Mouse (Mus musculus) spleen, postnatal 36 days (tissue): ENCODE data around the gene Ube2h.

Experiments
- DNase-seq, 2 experiments: peaks; one replicate each; pipeline ENCODE4 v3.0.0; 2022; ENCODE audit warnings: low spot score in 2 of 2, mixed read lengths in 1 of 2

Ube2h gene

DNA sequence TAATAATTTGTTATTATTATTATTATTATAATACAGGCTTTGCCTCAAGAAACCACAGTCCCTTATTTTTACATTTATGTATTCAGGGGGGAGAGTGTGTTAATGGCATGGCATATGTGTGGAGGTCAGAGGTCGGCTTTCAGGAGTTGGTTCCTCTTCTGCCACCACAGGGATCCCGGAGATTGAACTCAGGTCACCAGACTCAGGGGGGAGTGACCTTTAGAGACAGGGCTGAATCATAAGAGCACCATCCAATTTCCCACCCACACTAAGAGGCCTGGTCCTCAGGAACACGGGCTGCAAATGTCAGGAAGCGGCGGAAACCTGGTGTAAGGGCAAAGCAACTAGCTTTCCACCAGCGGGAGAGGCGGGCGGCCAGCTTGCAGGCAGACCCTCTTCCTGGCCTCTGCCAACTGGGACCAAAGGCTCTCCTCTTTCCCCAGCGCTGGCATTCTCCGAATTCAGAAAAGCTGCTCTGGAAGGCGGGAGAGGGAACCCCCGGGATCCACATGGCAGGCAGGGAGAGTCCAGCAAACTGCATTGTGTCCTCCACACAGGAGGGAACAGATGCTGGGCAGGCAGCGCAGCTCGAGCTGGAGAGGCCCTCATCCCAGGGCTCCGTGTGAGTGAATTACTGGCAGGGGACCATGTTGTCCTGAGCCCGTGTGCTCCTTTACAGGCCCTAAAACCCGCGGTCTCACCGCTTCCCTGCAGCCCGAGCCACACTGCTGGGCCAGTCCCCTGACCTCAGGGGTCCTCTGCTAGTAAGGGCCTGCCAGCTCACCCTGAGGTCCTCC, 99.8 kb downstream of the Ube2h start:
- no peak for DNase-seq

DNA sequence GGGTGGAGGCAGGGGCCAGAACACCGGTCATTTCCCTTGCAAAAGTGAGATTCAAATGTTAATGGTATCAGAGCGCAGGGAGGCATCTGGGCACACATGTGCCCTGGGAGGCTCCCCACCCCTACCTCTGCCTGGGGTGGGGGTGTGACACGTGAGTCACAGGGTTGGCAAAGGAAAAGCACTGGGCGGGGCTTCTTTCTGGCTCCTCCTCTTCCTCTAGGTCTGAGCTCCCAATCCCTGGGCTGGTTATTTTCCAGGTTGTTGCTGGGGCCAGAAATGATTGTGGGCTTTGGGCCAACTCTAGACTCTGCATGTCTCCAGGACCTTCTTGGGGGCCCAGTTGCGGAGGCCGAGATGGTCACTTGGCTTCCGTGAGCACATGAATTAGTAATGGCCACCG, 108.2 kb downstream of the Ube2h start:
- DNase-seq = no peak

DNA sequence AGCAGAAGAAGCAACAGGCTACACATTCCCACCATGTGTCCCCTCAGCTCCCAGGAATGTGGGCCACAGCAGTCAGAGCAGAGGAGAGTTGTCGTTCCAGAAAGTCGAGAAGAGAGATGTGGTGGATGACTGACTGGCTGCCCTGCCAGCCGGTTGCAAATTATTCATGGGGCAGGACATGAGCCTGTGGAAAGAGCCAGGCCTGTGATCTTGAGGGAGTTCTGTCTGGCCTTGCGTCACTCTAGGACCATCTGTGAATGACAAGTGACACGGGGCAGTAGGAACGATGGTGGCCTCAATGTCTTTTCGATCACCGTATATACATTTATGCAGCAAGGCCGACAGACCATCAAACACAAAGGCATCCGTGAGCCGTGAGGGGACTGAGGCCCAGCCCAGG, 108.7 kb downstream of the Ube2h start:
- no peak for DNase-seq

- no peak for DNase-seq
Measured at GRCm38 (mm10) chr6:30183624-30184023, 120.7 kb downstream of the Ube2h start.

DNA sequence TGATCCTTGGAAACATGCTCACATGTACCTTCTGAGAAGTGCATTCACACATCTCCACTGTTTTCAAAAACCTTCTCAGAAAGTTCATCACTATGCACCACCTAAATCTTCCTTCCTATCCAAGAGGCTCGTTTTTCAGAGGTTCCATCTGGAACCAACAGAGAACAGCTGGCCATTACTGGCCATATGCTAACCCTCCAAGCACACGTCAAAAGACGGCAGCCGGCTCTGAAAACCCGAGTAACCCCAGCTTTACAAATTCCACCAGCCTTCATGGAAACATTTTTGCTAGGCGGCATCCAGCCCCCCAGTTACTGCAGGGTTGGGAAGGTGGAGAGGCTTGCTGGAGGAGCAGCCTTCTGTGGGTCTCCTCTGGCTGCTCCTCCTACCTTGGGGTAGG, 122.3 kb downstream of the Ube2h start:
- no peak for DNase-seq

- no peak for DNase-seq
Measured at GRCm38 (mm10) chr6:30180321-30180720, 124.0 kb downstream of the Ube2h start.

- no peak for DNase-seq
Measured at GRCm38 (mm10) chr6:30179046-30179445, 125.3 kb downstream of the Ube2h start.

DNA sequence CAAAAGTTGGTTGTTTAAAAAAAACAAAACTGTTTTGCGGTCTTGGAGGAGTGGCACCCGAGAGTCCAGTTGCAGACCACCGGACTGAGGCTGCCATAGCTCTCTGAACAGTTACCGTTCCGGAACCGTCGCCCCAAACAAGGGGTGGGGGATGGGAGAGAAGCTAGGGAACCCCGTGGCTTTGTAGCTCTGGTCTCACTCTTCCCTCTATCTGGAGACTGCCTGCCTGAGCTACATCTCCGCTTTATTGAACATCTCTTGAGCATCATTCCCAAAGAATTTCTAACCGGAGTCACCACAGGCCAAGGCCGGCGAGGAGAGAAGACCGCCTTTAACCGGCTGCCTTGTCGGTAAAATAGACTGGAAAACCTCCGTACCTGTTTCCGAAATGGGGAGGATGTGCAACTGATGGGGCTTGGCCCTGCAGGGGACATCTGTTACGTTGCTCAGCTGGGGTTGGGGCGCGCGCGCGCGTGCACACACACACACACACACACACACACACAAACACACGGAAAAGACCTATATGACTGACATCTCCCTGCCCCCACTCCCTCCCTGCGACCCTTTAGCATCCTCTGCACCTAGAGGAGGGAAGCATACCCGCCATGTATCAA, 126.2 kb downstream of the Ube2h start:
- no peak for DNase-seq

DNA sequence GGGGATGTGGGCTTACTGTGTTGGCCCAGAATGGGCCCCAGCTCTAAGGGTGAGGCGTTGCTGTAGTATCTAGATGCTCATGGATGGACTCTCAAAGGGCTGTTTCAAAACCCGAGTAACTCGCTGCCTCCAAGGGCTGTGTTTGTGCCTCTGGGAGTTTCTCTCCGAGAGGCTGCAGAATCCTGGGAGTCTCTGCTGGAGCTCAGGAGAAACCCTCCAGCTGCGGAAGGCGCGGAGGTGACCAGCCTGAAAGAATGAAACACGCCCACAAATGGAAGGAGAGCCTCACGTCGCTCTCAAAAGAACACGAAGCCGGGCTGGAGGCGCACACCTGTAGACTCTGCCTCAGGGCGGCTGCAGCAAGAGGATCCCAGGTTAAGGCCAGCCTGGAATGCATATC, 127.0 kb downstream of the Ube2h start:
- DNase-seq = no peak

DNA sequence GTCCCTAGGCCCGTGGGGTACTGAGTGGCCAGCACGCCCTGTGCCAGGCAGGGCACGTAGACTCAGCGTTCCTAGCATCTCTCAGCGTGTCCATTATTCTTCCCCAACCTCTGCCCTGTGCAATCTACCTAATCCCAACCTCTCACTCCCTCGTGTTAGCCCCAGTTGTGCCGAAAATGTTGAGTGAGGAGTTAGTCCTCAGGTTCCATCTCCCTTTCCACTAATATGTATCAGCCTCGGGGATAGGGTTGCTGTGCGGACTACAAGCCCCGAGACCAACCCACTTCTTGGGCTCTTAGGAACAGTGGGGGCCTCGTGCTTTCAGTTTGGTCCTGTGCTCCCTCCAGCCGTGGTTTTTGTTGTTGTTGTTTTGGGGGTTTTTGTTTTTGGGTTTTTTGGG, 127.8 kb downstream of the Ube2h start:
- DNase-seq = no peak

- no peak for DNase-seq
Measured at GRCm38 (mm10) chr6:30175918-30176421, 128.4 kb downstream of the Ube2h start.

GRCm38 (mm10) chr6:30175225-30175917, 129.0 kb downstream of the Ube2h start:
- DNase-seq = no peak

- no peak for DNase-seq
Measured at GRCm38 (mm10) chr6:30174461-30175224, 129.7 kb downstream of the Ube2h start.

DNA sequence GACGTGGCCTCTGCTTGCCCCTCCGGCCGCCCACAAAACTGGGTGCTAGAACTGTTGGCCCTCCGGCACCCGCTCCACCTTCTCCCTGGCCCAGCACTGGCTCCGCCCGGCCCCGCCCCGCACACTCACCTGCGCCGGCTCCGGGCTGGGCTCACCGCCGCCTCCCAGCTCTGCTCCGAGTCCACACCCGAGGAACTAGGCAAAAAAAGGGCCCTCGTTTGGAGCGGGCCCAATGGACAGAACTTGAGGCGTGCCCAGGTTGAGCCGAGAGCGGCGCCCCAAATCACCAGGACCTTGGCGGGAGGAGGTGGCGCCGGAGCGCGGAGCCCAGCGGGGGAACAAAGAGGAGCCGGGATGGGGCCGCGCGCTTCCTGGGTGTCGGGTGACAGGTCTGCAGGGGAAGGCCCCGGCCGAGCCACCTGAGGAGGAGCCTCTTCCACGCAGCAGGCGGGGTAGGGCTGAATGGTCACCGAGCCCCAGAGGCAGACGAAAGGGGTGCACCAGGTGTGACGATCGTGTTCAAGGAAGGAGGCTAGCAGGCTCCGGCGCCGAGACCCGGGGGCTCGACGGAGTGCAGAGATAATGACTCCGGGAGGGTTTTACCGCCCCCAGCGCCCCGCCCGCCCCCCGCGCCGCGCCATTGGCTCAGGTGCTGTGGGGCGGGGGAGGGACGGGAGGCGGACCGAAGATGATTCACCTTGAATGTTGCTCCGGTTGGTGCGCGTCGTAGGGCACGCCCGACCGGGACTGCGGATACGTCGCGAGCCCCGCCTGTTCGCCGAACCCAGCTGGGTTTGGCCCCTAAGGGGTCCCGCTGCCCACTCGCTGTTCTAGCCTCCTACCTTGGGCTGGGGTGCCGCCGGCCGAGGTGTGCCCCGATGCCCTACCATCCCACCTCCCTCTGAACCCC, 130.5 kb downstream of the Ube2h start:
- DNase-seq = peak in 1 of 2 experiments; percentile 26

DNA sequence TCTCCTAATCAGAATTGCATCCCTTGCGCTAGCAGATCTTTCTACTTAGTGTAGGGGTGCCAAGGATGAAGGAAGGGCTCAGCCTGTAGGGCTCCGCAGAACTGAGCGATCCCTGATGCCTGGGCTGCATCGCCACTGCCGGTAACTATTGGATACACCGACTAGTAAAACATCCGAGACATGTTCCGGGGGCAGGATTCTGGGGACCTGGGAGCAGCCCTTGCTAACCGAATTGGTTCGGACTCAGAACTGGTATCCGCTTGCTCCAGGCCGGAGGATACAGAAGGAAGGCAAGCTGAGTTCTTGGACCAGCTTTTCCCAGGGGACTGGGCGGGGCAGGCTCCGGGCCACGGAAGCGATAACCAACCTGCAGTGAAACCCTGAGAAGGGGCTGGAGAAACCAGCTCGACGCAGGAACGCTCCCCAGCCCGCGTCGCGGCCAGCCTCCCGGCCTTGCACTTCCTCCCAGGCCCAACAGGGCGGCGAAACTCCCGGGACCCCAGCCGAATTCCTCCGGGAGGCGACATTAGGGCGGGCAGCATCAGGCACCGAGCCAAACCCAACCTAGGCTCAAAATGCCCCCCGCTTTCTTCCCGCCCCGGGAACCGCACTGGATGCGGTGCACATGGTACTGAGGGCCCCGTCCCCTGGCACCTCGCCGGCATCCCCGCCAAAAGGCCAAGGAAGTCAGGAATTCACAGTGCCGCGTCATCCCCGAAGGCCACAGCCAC, 131.4 kb downstream of the Ube2h start:
- DNase-seq = no peak

DNA sequence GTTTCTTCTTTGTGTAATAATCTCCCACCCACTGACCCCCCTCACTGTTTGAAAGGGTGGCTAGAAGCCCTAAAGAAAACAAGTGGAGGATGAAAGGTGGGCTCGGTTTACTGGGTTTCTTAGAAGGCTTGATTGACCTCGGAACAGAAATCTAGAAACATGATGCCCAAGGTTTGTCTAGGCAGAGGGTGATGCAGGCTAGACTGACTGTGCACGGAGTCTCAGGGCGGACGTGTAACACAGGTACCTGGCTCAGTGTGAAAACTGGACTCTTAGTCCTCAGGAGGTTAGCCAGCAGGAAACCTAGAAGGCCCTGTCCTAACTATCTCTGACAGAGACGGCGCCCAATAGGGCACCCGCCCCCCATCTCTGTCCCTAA, 131.9 kb downstream of the Ube2h start:
- DNase-seq = no peak

GRCm38 (mm10) chr6:30171967-30172366, 132.4 kb downstream of the Ube2h start:
- no peak for DNase-seq

GRCm38 (mm10) chr6:30171226-30171625, 133.1 kb downstream of the Ube2h start:
- DNase-seq = no peak

DNA sequence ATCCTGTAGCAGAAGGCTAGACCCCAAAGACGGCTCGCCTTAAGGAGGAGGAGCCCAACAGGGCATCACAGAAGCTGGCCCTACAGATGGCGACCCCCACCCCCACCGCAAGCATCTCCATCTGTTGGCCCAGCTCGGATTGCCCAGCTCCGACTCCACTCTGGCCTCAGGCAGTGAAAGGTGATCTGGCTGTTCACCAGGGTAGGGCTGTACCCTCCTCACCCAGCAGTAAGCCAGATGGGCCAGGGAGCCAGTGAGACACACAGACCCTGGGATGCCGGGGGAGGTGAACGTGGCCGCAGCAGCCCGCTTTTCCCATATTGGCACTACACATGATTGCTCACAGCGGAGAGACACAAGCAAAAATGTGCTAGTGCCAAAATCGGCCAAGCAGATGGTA, 135.2 kb downstream of the Ube2h start:
- DNase-seq = no peak

GRCm38 (mm10) chr6:30168275-30168674, 136.1 kb downstream of the Ube2h start:
- DNase-seq = no peak
